Mouse (Mus musculus): Measurements from ENCODE around the gene Ifitm7.
A peak's percentile ranks its signal among the peaks of the same experiment; 100 is the strongest.
"Not testable (repeated sequence)": the region's sequence is repeated elsewhere in the genome, so short reads cannot be mapped to it uniquely, and the experiment has no call there.

The Ifitm7 gene

DNA sequence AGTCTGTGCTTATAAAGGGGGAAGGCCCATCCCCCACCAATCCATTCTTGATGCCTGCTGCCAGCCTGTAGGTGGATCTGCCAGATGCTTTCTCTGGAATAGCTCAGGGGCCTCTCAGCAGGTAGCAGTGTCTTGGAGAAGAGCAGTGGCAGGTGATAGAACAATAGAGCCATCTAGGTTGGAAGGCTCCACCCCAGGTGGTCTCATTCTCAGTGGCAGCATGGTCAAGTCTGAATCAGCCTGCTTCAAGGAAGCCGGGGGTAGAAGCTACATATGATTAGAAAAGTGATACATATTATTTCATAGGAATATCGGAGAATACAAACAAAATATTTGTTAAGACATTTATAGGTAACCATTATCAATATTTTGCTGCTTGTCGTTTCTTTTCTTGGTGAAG, 5.0 kb downstream of the Ifitm7 start:
- DNase-seq (ENCODE audit: low read depth, low spot score), result not testable (repeated sequence)

DNA sequence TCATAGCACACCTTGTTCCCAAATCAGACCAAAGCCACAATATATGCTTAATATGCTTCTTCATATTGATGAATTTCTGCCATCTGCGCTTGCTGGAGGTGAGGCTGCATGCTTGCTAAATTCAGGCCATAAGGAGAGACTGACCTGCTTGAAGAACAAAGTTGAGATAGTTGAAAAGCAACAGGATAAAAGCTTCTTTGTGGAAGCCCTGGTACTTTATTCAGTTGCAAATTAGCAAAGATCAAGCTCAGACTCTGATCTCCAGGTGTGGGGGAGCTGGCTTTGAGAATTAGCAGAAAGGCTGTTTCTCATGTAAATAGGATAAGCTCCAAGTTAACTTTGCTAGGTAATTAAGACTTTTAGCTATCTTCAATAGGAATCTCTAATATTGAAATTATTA, 9.7 kb downstream of the Ifitm7 start:
- DNase-seq (ENCODE audit: low read depth, low spot score), result not testable (repeated sequence)

DNA sequence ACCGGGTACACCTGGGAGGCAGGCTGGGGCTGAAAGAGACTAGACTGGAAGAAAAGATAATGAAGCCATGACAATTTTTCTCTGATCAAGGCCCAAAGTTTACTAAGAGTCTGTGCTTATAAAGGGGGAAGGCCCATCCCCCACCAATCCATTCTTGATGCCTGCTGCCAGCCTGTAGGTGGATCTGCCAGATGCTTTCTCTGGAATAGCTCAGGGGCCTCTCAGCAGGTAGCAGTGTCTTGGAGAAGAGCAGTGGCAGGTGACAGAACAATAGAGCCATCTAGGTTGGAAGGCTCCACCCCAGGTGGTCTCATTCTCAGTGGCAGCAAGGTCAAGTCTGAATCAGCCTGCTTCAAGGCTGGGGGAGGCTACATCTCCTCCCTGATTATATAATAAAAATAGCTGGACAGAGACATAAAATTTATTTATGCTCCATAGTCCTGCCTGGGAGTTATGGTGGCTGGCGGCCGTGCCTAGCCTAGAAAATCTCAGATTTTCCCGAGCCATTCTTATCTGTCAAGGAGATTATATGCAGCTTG, 10.3 kb downstream of the Ifitm7 start:
- not testable (repeated sequence) for DNase-seq (ENCODE audit: low read depth, low spot score)

DNA sequence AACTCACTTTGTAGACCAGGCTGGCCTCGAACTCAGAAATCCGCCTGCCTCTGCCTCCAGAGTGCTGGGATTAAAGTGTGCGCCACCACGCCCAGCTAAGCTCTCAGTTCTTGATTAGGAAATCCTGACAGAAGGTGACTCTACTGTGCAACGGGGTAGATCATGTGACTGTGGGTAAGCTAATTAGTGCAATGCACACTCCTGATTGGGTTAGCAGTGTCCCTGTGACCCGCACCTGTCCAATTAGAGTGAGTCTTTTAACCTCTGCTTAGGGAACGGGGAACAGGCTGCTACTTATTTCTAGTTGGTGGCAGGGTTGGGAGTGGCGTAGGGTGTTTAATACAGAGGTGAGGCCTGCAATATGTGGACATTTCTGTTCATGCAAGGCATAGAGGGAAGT, 14.6 kb downstream of the Ifitm7 start:
- no peak for DNase-seq (ENCODE audit: low read depth, low spot score)

DNA sequence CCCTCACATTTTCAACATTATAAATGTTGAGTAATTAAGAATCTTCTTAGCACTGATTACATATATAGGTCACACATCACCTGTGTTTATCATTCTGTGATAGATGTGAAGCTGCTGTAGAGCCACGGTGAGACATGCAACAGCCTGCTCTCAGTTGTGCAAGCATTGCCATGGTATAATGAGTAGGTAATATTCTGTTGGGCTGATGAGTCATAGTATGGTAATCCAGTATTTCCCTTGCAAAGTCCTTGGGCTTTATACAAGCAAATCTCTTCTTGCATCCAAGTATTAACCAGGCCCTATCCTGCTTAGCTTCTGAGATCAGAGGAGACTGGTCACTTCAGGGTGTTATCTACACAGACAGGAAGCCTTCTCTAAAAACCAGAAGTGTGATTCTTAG, 17.6 kb downstream of the Ifitm7 start:
- no peak for DNase-seq (ENCODE audit: low read depth, low spot score)

DNA sequence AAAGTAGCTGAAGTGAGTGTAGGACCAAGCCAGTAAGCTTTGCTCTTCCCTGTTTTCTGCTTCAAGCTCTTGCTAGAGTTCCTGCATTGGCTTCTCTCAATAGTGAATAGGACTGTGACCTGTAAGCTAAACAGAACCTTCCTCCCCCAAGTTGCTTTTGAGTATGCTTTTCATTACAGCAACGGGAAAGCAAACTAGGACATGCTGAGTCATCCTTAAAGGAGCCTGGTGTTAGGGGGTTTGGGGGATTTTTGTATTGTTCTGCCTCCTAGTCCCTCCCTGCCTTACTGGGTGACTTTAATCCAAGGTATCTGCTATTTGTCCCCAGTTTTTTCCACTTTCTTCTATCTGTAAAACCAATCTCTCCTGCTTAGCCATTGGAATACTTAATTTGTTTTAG, 24.6 kb downstream of the Ifitm7 start:
- no peak for DNase-seq (ENCODE audit: low read depth, low spot score)

DNA sequence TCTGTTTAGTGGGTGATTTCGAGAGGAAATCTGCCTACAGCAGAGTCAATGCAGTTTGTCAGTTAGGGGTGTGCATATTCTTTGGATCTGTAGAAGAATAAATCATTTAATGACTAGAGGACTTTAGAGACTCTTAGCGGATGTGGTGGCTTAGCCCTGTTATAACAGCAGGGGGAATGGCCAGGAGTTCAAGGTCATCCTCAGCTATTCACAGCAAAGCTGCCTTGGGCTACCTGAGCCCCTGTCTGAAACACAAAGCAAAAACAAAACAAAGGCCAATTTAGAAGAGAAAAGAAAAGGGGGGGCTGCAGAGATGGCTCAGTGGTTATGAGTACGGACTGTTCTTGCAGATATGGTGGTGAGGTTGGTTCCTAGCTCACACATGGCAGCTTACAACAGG, 35.4 kb downstream of the Ifitm7 start:
- DNase-seq (ENCODE audit: low read depth, low spot score), result no peak

DNA sequence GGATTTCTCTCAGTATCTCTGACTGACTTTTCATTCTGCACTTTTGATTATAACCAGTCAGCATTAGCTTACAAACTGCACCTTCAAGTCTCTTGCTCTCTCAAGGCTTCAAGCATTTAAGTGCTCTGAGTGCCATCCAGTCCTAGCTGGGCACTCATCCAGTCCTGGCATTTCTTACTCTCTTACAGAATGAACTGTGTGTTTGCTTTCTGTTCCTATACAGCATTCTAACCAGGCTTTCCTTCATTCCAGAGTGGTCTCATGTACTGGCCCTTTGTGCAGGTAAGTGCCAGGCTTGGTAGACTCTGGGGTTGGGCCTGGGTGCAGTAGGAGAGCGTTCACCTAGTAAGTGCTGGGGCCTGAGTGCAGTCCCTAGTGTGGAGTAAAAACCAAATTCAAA, 40.4 kb downstream of the Ifitm7 start:
- no peak for DNase-seq (ENCODE audit: low read depth, low spot score)

DNA sequence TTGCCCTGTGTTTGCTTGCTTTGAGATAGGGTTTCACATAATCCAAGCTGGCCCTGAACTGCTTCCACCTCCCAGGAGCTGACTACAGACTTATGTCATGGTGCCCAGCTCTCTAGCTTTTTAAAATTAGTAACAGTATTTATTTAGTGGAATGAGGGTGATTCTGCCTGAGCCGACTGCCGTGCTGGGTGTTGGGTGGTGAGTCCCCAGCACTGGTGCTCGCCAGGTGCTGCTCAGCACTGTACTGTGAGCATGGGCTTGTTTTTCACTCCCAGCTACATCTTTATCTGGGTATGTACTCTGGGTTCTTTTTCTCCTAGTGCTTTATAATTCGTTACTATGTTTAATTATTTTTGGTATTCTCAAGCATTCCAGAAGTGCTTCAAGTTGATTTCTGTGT, 41.5 kb downstream of the Ifitm7 start:
- peak; percentile 4 for DNase-seq (ENCODE audit: low read depth, low spot score)

DNA sequence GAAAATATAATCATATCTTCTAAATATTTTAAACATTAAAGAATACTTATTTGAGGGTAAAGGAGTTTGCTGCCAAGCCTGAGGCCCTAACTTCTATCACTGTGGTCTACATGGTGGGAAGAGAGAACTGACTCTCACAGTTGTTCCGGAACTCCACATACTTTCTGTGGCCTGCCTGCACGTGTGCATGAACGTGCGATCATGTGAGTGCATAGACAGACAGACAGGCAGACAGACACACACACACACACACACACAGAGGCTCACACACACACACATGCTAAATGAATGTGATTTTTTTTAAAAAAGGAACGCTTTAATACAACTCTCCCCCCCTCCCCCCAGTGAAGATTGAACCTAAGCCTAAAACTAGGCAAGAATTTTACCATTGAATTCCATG, 41.9 kb downstream of the Ifitm7 start:
- no peak for DNase-seq (ENCODE audit: low read depth, low spot score)

DNA sequence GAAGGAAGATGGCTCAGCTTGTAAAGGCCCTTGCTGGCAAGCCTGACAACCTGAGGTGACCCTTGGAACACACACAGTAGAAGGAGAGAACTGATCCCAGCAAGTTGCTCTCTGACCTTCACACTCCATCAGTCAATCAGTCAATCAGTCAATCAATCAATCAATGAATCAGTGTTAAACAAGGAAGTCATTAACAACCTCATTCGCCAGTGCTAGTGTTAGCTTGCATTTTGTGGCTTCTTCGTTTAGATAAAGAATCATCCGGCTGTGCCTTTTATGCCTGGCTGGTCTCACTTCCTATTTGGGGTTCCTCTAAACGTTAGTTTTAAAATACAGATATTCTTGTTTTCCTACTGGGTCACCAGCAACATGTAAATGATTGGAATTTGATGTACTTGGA, 42.5 kb downstream of the Ifitm7 start:
- DNase-seq (ENCODE audit: low read depth, low spot score), result peak; percentile 65

DNA sequence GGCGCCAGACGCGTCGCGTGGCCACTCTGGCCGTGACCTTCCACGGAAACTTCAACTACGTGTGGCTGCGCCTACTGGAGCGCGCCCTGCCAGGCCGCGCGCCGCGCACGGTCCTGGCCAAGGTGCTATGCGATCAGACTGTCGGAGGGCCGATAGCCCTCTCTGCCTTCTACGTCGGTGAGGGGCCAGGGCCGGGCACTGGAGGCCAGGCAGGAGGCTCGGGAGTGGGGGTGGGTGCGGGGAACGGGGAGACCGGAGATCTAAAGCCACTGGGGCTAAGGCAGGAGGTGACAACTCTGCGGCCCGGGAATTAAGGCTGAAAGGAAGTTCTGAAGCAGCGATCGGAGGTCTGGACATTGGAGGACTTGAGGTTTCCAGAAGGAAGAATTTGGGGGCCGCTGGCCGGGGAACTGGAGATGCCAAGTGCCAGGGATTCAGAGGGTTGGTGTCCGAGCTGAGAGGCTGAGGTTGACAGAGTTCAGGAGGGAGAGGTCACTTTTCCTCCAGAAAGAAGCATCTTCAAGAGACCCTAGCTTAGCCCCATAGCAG, 45.8 kb downstream of the Ifitm7 start:
- no peak for DNase-seq (ENCODE audit: low read depth, low spot score)

DNA sequence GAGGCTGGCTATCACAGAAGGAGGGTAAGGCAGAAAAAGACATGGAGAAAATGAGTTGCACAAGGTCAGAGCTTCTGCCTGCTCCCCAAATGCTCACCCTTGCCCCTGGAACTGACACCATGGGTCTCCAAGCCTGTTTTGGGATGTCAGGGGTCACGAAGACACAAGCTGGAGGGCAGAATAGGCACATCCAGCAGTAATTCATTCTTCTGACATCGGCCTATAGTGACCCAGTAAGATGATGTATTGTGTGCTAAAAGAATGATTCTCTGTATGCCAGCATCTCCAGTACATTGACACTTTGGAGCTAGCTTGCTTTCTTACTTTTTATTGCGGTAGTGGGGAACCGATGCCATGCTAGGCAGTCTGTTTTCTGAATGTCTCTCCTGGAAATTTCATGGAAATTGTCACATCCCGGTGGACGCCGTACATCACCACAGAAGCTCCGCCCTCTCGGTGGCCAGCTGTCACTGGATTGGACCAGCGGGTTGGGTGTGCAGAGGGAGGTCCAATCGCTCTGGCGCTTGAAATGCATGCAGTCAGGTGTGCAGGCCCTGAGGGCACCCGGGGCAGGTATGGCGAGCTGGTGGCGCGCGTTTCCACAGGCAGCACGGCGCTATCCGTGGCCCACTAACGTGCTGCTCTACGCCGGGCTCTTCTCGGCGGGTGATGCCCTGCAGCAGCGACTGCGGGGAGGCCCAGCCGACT, 46.4 kb downstream of the Ifitm7 start:
- no peak for DNase-seq (ENCODE audit: low read depth, low spot score)

Measured in A20 (cell line).